Mouse (Mus musculus): ENCODE results near the gene Fnbp1l. TPM values are rescaled to one million over a fixed set of nuclear protein-coding genes. Genes with fewer than 3 reads are reported as not detected.

Gene Fnbp1l
- polyA plus RNA-seq (2015; fragmentation: Nextera tagmentation; extraction: Ambion mirVana) = 37.3 and 41.1 TPM in 2 replicates

- H3K27ac ChIP-seq (replicated peaks) = peak within 1 kb of the TSS; percentile 97
- no peaks in the 10 kb centered on the region for H3K27me3 ChIP-seq
- H3K4me1 ChIP-seq = peaks cover 18% of the 10 kb centered on the region
- H3K9ac ChIP-seq = peak within 1 kb of the TSS; percentile 93
- ATAC-seq (ENCODE audit: insufficient number of reproducible peaks, low FRiP score, low TSS enrichment, low read depth) = peak; percentile 85
- no peaks in the 10 kb centered on the region for H3K36me3 ChIP-seq
- WGBS = under 1% methylated on average over 90 of the region's 118 CpGs
- peak within 1 kb of the TSS; percentile 98 for H3K4me3 ChIP-seq (replicated peaks)
- no peaks in the 10 kb centered on the region for H3K9me3 ChIP-seq (replicated peaks)
- peak within 1 kb of the TSS; percentile 83 for H3K4me2 ChIP-seq (replicated peaks)
These were observed at the start of gene Fnbp1l for GRCm38 (mm10) chr3:122618991-122619930. Gene Fnbp1l, minus strand, starts transcription at chr3:122619715.

- WGBS = 80% methylated on average over 2 of the region's 2 CpGs
- Histone ChIP-seq H3K27ac (replicated peaks) (no peak overlapping the region), H3K4me1 (no peaks in the 10 kb centered on the region), H3K4me3 (replicated peaks) (no peak overlapping the region), H3K9me3 (replicated peaks) (no peaks in the 10 kb centered on the region), H3K27me3 (no peaks in the 10 kb centered on the region), H3K4me2 (replicated peaks) (no peak overlapping the region), H3K9ac (no peak overlapping the region), H3K36me3 (no peaks in the 10 kb centered on the region)
- ATAC-seq (ENCODE audit: insufficient number of reproducible peaks, low FRiP score, low TSS enrichment, low read depth) = no peak
These were observed 41.3 kb upstream of the Fnbp1l start for GRCm38 (mm10) chr3:122660795-122661194.

GRCm38 (mm10) chr3:122659261-122659917 lies 39.9 kb upstream of the Fnbp1l start:
- Histone ChIP-seq H3K4me1 (no peaks in the 10 kb centered on the region), H3K27me3 (no peaks in the 10 kb centered on the region), H3K9me3 (replicated peaks) (no peaks in the 10 kb centered on the region), H3K4me2 (replicated peaks) (no peak overlapping the region), H3K4me3 (replicated peaks) (no peak overlapping the region), H3K9ac (no peak overlapping the region), H3K36me3 (no peaks in the 10 kb centered on the region), H3K27ac (replicated peaks) (no peak overlapping the region)
- ATAC-seq (ENCODE audit: insufficient number of reproducible peaks, low FRiP score, low TSS enrichment, low read depth) = no peak
- WGBS = 91% methylated on average over 5 of the region's 5 CpGs

GRCm38 (mm10) chr3:122647195-122647837 lies 27.8 kb upstream of the Fnbp1l start:
- H3K36me3 ChIP-seq = no peaks in the 10 kb centered on the region
- WGBS = 32% methylated on average over 13 of the region's 13 CpGs
- no peaks in the 10 kb centered on the region for H3K4me1 ChIP-seq
- H3K4me3 ChIP-seq (replicated peaks) = no peak overlapping the region
- no peaks in the 10 kb centered on the region for H3K9me3 ChIP-seq (replicated peaks)
- H3K27me3 ChIP-seq = no peaks in the 10 kb centered on the region
- H3K27ac ChIP-seq (replicated peaks) = no peak overlapping the region
- no peak; the same call in 1 of the 2 replicates for ATAC-seq (ENCODE audit: insufficient number of reproducible peaks, low FRiP score, low TSS enrichment, low read depth)
- no peak overlapping the region for H3K9ac ChIP-seq
- peak overlapping the region; percentile 17; the same call in 1 of the 2 replicates for H3K4me2 ChIP-seq (replicated peaks)

- Histone ChIP-seq H3K9me3 (replicated peaks) (no peaks in the 10 kb centered on the region), H3K9ac (no peak overlapping the region), H3K4me1 (peaks cover 6% of the 10 kb centered on the region; the same call in 1 of the 2 replicates), H3K36me3 (no peaks in the 10 kb centered on the region), H3K4me2 (replicated peaks) (no peak overlapping the region), H3K27me3 (no peaks in the 10 kb centered on the region), H3K4me3 (replicated peaks) (no peak overlapping the region), H3K27ac (replicated peaks) (no peak overlapping the region)
- peak; percentile 17; the same call in 1 of the 2 replicates for ATAC-seq (ENCODE audit: insufficient number of reproducible peaks, low FRiP score, low TSS enrichment, low read depth)
These were observed 20.8 kb upstream of the Fnbp1l start for GRCm38 (mm10) chr3:122640286-122640685.

GRCm38 (mm10) chr3:122639197-122639475 lies 19.6 kb upstream of the Fnbp1l start:
- Histone ChIP-seq H3K9ac (no peak overlapping the region), H3K9me3 (replicated peaks) (no peaks in the 10 kb centered on the region), H3K27me3 (no peaks in the 10 kb centered on the region), H3K4me2 (replicated peaks) (no peak overlapping the region), H3K27ac (replicated peaks) (no peak overlapping the region), H3K36me3 (no peaks in the 10 kb centered on the region), H3K4me1 (peaks cover 6% of the 10 kb centered on the region; the same call in 1 of the 2 replicates), H3K4me3 (replicated peaks) (no peak overlapping the region)
- WGBS = 75% methylated on average over 2 of the region's 2 CpGs
- ATAC-seq (ENCODE audit: insufficient number of reproducible peaks, low FRiP score, low TSS enrichment, low read depth) = 0 out of 2 replicates have a peak, but pooled peaks have one; percentile 26

GRCm38 (mm10) chr3:122638329-122639196 lies 19.0 kb upstream of the Fnbp1l start:
- 0 out of 2 replicates have a peak overlapping the region, but pooled peaks have one; percentile 4 for H3K4me3 ChIP-seq (replicated peaks)
- H3K9ac ChIP-seq = no peak overlapping the region
- H3K9me3 ChIP-seq (replicated peaks) = no peaks in the 10 kb centered on the region
- H3K27ac ChIP-seq (replicated peaks) = no peak overlapping the region
- 33% methylated on average over 14 of the region's 14 CpGs for WGBS
- no peaks in the 10 kb centered on the region for H3K27me3 ChIP-seq
- 0 out of 2 replicates have a peak overlapping the region, but pooled peaks have one; percentile 15 for H3K4me2 ChIP-seq (replicated peaks)
- peak; percentile 45; the same call in 1 of the 2 replicates for ATAC-seq (ENCODE audit: insufficient number of reproducible peaks, low FRiP score, low TSS enrichment, low read depth)
- H3K4me1 ChIP-seq = peaks cover 6% of the 10 kb centered on the region; the same call in 1 of the 2 replicates
- no peaks in the 10 kb centered on the region for H3K36me3 ChIP-seq

- no peak for ATAC-seq (ENCODE audit: insufficient number of reproducible peaks, low FRiP score, low TSS enrichment, low read depth)
These were observed 17.8 kb upstream of the Fnbp1l start for GRCm38 (mm10) chr3:122637280-122637679.

GRCm38 (mm10) chr3:122635246-122635645 lies 15.7 kb upstream of the Fnbp1l start:
- Histone ChIP-seq H3K36me3 (no peaks in the 10 kb centered on the region), H3K4me3 (replicated peaks) (no peak overlapping the region), H3K4me2 (replicated peaks) (no peak overlapping the region), H3K4me1 (peaks cover 6% of the 10 kb centered on the region; the same call in 1 of the 2 replicates), H3K9ac (no peak overlapping the region), H3K27me3 (no peaks in the 10 kb centered on the region), H3K27ac (replicated peaks) (no peak overlapping the region), H3K9me3 (replicated peaks) (no peaks in the 10 kb centered on the region)
- no peak for ATAC-seq (ENCODE audit: insufficient number of reproducible peaks, low FRiP score, low TSS enrichment, low read depth)
- WGBS = 19% methylated on average over 12 of the region's 12 CpGs

More at GRCm38 (mm10) chr3:122637280-122637679, 17.8 kb upstream of the Fnbp1l start:
- no peak overlapping the region for H3K4me2 ChIP-seq (replicated peaks)
- no peak overlapping the region for H3K27ac ChIP-seq (replicated peaks)
- WGBS = 82% methylated on average over 1 of the region's 1 CpGs
- H3K9ac ChIP-seq = no peak overlapping the region
- H3K4me3 ChIP-seq (replicated peaks) = no peak overlapping the region
- peaks cover 6% of the 10 kb centered on the region; the same call in 1 of the 2 replicates for H3K4me1 ChIP-seq
- no peaks in the 10 kb centered on the region for H3K36me3 ChIP-seq
- H3K9me3 ChIP-seq (replicated peaks) = no peaks in the 10 kb centered on the region
- H3K27me3 ChIP-seq = no peaks in the 10 kb centered on the region

- Histone ChIP-seq H3K4me1 (no peaks in the 10 kb centered on the region), H3K27ac (replicated peaks) (no peak overlapping the region), H3K27me3 (no peaks in the 10 kb centered on the region), H3K36me3 (no peaks in the 10 kb centered on the region), H3K4me3 (replicated peaks) (peak overlapping the region; percentile 16; the same call in 1 of the 2 replicates), H3K9me3 (replicated peaks) (no peaks in the 10 kb centered on the region), H3K4me2 (replicated peaks) (peak overlapping the region; percentile 38), H3K9ac (no peak overlapping the region)
- 13% methylated on average over 13 of the region's 13 CpGs for WGBS
- no peak for ATAC-seq (ENCODE audit: insufficient number of reproducible peaks, low FRiP score, low TSS enrichment, low read depth)
These were observed 10.1 kb upstream of the Fnbp1l start for GRCm38 (mm10) chr3:122629580-122629979.

Data from embryonic facial prominence, embryonic 15.5 days (tissue).